Mouse (Mus musculus) stomach, embryonic 16.5 days (tissue): ENCODE measurements around the gene Znrf3. TPM values are rescaled to one million over a fixed set of nuclear protein-coding genes. Genes with fewer than 3 reads are reported as not detected.

Experiments
- ATAC-seq: fragments of 200-750 bp; cut with Nextera tagmentation; 2 replicates; pipeline ENCODE4 v1.8.0; 2017; ENCODE audit warnings: moderate number of reproducible peaks, moderate TSS enrichment; ENCODE audit not compliant: insufficient read depth, low FRiP score
- H3K27ac ChIP-seq: fragments of 300-500 bp; sonication (generic); 2 replicates; pipeline ENCODE4 v1.5.1; 2014; ENCODE audit warnings: low read length
- H3K27me3 ChIP-seq: fragments of 300-500 bp; sonication (generic); 2 replicates; pipeline ENCODE4 v1.6.1; 2014; ENCODE audit warnings: low read length, control low read depth, mixed read lengths; ENCODE audit not compliant: control insufficient read depth, insufficient read depth
- H3K36me3 ChIP-seq: fragments of 300-500 bp; sonication (generic); 2 replicates; pipeline ENCODE4 v1.6.1; 2014; ENCODE audit warnings: low read length; ENCODE audit not compliant: control insufficient read depth, insufficient read depth
- H3K4me1 ChIP-seq: fragments of 300-500 bp; sonication (generic); 2 replicates; pipeline ENCODE4 v1.6.1; 2014; ENCODE audit warnings: low read length, control low read depth, mixed read lengths; ENCODE audit not compliant: control insufficient read depth, insufficient read depth
- H3K4me2 ChIP-seq: fragments of 300-500 bp; sonication (generic); 2 replicates; pipeline ENCODE4 v1.6.1; 2014; ENCODE audit warnings: low read depth, low read length, mixed read lengths
- H3K4me3 ChIP-seq: fragments of 300-500 bp; sonication (generic); replicated peaks from 2 replicates; pipeline ENCODE4 v1.5.1; 2014; ENCODE audit warnings: mild to moderate bottlenecking, low read length
- H3K9ac ChIP-seq: fragments of 300-500 bp; sonication (generic); 2 replicates; pipeline ENCODE4 v1.6.1; 2014; ENCODE audit warnings: low read length
- H3K9me3 ChIP-seq: fragments of 300-500 bp; sonication (generic); replicated peaks from 2 replicates; pipeline ENCODE4 v1.6.1; 2016; ENCODE audit warnings: low read length, control low read depth; ENCODE audit not compliant: control insufficient read depth
- WGBS: fragments of 180-500 bp; shearing (Covaris S2); extraction: QIAGEN DNeasy Blood & Tissue Kit; methylation state at CpG from one replicate; pipeline ENCODE4 v1.1.7; 2014; 5-methylcytosine and 5-hydroxymethylcytosine counted together
- polyA plus RNA-seq: library from polyadenylated mRNA; unstranded; fragments of >200 nt; fragmentation: Nextera tagmentation; extraction: Ambion mirVana; gene quantifications from 2 replicates; pipeline ENCODE4 v1.2.1, GENCODE M21; 2015

The Znrf3 gene
- polyA plus RNA-seq, 1 experiment from 2014 or later, result 13.3 TPM

- H3K36me3 ChIP-seq, result no peaks in the 10 kb centered on the region
- H3K9me3 ChIP-seq, result no peaks in the 10 kb centered on the region
- H3K9ac ChIP-seq, result peak overlapping the region; percentile 46; the same call in 1 of the 2 replicates
- peak overlapping the region; percentile 14 for H3K4me2 ChIP-seq
- no peak overlapping the region for H3K4me3 ChIP-seq
- peak; percentile 69 for ATAC-seq
- no peaks in the 10 kb centered on the region for H3K27me3 ChIP-seq
- WGBS, result 15% methylated on average over 6 of the region's 6 CpGs
- H3K4me1 ChIP-seq, result peaks cover 37% of the 10 kb centered on the region
- H3K27ac ChIP-seq, result peak overlapping the region; percentile 82
Measured at GRCm38 (mm10) chr11:5415617-5416338, 28.9 kb downstream of the Znrf3 start.

- H3K9me3 ChIP-seq, result no peaks in the 10 kb centered on the region
- H3K4me2 ChIP-seq, result peak overlapping the region; percentile 14
- H3K4me3 ChIP-seq, result no peak overlapping the region
- H3K9ac ChIP-seq, result peak overlapping the region; percentile 46; the same call in 1 of the 2 replicates
- no peaks in the 10 kb centered on the region for H3K27me3 ChIP-seq
- ATAC-seq, result no peak
- H3K36me3 ChIP-seq, result no peaks in the 10 kb centered on the region
- H3K4me1 ChIP-seq, result peaks cover 37% of the 10 kb centered on the region
- H3K27ac ChIP-seq, result peak overlapping the region; percentile 82
- WGBS, result 34% methylated on average over 2 of the region's 2 CpGs
Measured at GRCm38 (mm10) chr11:5414856-5415616, 29.6 kb downstream of the Znrf3 start.

- Histone ChIP-seq H3K4me2 (no peak overlapping the region), H3K36me3 (no peaks in the 10 kb centered on the region), H3K27me3 (no peaks in the 10 kb centered on the region), H3K27ac (no peak overlapping the region), H3K9me3 (no peaks in the 10 kb centered on the region), H3K4me1 (peaks cover 35% of the 10 kb centered on the region), H3K4me3 (no peak overlapping the region), H3K9ac (no peak overlapping the region)
- 50% methylated on average over 2 of the region's 2 CpGs for WGBS
- ATAC-seq, result no peak
Measured at GRCm38 (mm10) chr11:5412644-5413190, 31.9 kb downstream of the Znrf3 start.

DNA sequence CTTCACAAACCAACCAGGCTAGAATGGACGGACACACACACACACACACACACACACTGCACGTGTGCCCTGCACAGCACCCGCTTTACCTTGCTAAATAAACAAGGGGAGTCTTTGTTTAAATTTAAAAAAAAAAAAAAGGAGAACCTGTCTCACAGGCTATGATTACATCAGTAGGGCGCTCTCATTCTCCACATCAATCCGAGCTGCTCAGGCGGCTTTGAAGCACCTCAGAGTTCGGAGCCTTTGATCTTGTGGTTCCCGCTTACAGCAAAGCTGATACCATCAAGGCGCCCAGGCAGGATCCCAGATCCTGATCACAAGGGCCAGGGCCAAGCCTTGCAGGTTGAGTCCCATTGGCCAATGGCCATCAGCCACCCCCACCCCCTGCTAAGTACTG lies 33.1 kb downstream of the Znrf3 start:
- H3K4me1 ChIP-seq, result peaks cover 28% of the 10 kb centered on the region
- H3K4me2 ChIP-seq, result no peak overlapping the region
- WGBS, result 32% methylated on average over 9 of the region's 9 CpGs
- H3K9me3 ChIP-seq, result no peaks in the 10 kb centered on the region
- peak; percentile 77 for ATAC-seq
- peak overlapping the region; percentile 70 for H3K27ac ChIP-seq
- no peaks in the 10 kb centered on the region for H3K27me3 ChIP-seq
- H3K4me3 ChIP-seq, result no peak overlapping the region
- H3K36me3 ChIP-seq, result no peaks in the 10 kb centered on the region
- no peak overlapping the region for H3K9ac ChIP-seq

- no peak overlapping the region for H3K4me2 ChIP-seq
- no peak overlapping the region for H3K9ac ChIP-seq
- no peak overlapping the region for H3K4me3 ChIP-seq
- no peak for ATAC-seq
- H3K4me1 ChIP-seq, result peaks cover 11% of the 10 kb centered on the region; the same call in 1 of the 2 replicates
- no peak overlapping the region for H3K27ac ChIP-seq
- H3K9me3 ChIP-seq, result no peaks in the 10 kb centered on the region
- H3K27me3 ChIP-seq, result no peaks in the 10 kb centered on the region
- H3K36me3 ChIP-seq, result no peaks in the 10 kb centered on the region
- WGBS, result 65% methylated on average over 2 of the region's 2 CpGs
Measured at GRCm38 (mm10) chr11:5404180-5404579, 40.5 kb downstream of the Znrf3 start.

DNA sequence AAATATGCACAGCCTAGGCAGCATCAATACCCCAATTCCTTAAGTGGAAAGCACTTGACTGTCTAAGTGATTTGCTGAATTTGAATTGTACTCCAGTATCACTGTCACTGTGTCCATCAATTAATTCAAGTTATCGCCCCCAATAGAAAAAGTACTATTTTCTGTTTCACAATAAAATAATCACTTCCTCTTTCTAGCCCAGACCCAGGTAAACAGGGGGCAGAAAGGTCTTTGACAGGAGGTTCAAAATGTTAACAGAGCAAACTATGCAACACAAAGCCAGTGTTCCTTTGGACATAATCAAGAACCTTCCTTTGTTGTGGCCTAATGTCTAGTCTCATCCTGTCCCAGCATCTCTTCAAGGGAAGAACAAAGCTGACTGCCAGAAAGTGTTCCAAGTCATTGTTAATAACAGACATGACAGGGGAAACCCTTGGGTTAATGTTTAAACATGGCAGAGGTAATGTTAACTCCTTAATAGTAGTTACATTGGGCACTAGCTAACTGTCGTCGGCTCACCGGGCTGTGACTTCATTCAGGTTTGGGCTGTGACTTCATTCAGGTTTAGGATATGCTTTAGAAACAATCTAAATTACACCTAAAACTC lies 42.4 kb downstream of the Znrf3 start:
- WGBS, result 48% methylated on average over 4 of the region's 4 CpGs
- no peak overlapping the region for H3K4me3 ChIP-seq
- no peaks in the 10 kb centered on the region for H3K27me3 ChIP-seq
- no peak for ATAC-seq
- no peak overlapping the region for H3K9ac ChIP-seq
- H3K4me2 ChIP-seq, result no peak overlapping the region
- H3K27ac ChIP-seq, result no peak overlapping the region
- no peaks in the 10 kb centered on the region for H3K36me3 ChIP-seq
- H3K9me3 ChIP-seq, result no peaks in the 10 kb centered on the region
- peaks cover 13% of the 10 kb centered on the region; the same call in 1 of the 2 replicates for H3K4me1 ChIP-seq

DNA sequence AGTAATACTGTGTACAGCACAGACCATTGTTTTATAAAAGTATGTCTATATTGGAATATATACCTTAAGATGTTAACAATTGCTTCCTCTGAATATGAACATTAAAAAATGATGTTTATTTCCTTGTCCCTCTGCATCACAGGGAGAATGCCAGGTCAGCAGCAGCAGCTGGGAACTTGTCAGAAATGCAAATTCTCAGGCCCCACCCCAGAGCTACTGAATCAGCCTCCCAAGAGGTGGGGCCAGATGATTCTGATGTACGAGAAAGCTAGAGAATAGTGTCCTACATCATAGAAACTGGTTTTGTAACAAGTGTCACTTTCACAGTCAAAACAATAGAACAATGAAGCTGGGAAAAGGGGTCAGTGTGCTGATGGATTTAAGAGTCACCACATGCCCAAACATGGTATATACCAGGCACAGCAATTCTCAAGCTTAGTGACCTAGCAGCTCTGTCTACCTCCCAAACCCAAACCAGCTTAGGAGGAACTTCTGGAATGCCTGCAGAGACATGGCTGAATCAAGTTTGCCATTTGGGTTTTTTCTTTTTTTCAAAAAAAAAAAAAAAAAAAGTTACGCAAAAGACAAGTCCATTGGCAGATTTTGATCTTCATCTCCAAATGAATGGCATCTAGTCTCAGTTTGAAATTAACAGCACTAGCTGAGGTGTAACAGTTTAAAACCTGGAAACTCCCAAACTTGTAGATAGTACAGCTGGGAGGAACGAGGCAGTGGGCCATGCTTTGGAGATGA lies 46.2 kb downstream of the Znrf3 start:
- no peak overlapping the region for H3K4me2 ChIP-seq
- no peak overlapping the region for H3K9ac ChIP-seq
- no peak for ATAC-seq
- no peaks in the 10 kb centered on the region for H3K9me3 ChIP-seq
- no peaks in the 10 kb centered on the region for H3K36me3 ChIP-seq
- peaks cover 11% of the 10 kb centered on the region; the same call in 1 of the 2 replicates for H3K4me1 ChIP-seq
- H3K27ac ChIP-seq, result peak overlapping the region; percentile 12; the same call in 1 of the 2 replicates
- no peaks in the 10 kb centered on the region for H3K27me3 ChIP-seq
- 65% methylated on average over 3 of the region's 3 CpGs for WGBS
- no peak overlapping the region for H3K4me3 ChIP-seq

DNA sequence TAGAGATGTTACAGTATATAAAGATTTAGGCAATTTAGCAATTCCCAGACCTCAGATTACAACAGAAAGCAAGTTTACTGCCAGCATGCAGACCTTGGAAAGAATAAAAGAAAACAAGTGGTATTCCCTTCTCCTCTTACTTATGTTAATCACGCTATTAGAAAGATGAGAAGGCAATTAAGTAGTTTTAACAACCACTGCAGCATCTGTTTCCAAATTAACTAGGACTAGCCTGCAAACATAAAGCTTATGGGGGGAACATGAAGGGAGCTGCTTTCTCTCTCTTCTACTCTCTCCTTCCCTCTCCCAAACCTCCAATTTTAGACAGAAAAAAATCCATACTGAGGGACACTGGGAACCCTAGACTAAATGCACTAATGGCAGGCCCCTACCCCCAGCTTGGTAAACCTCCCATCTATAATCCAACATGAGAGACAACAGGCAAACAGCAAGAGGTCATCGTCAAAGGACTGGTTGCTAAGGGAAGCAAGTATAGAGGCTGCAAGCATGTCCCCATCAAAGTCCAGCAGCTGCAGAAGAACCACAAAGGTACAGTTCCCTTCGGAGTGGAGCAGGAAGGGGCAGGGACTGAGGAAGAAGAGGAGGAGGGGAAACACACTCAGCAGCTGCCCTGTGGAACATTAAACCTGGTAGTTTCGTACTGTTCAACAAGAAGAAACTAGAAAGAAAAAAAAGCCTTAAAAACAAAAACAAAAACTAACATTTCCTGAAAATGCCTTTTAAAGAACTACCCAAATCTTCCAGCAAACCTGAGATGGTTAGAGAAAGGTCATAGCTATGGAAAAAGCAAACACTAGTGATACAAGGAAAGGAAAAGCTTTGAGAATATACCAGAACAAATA lies 53.4 kb downstream of the Znrf3 start:
- Histone ChIP-seq H3K27ac (no peak overlapping the region), H3K4me2 (no peak overlapping the region), H3K36me3 (no peaks in the 10 kb centered on the region), H3K9ac (no peak overlapping the region), H3K4me3 (no peak overlapping the region), H3K9me3 (no peaks in the 10 kb centered on the region), H3K27me3 (no peaks in the 10 kb centered on the region), H3K4me1 (no peaks in the 10 kb centered on the region)
- ATAC-seq, result no peak
- 28% methylated on average over 4 of the region's 4 CpGs for WGBS
